Mouse (Mus musculus): ENCODE data around the gene Plekhn1.

The Plekhn1 gene

DNA sequence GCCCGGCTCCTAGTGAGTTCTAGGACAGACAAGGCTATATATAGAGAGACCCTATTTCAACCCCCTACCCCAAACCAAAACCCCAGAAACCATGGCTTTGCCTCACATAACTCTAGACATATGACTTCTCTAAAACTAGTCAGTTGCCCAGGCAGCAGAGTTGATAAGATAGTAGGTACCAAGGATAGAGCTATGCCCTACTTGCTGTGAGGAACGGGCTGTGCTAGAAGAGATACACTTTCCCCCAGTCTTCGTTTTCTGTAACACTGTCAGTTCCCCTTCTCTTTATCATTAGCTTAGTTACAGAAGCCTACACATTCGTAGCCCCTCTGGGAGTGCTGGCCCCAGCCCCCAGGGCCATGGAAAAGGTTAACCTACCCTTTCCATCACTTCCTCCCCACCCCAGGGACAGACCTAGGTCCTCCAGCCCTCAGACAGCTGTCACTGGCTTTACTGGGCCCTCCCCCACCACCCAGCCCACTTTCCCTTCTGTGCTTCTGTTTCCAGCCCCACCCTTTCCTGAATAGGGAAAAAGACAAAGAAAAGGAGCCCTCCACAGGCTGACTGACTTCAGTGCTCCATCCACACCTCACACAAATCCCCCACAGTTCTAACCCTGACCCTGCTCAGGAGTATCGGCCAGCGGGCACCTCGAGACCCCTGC, 50.2 kb downstream of the Plekhn1 start:
- DNase-seq = peak in 1 of 2 experiments; percentile 66

DNA sequence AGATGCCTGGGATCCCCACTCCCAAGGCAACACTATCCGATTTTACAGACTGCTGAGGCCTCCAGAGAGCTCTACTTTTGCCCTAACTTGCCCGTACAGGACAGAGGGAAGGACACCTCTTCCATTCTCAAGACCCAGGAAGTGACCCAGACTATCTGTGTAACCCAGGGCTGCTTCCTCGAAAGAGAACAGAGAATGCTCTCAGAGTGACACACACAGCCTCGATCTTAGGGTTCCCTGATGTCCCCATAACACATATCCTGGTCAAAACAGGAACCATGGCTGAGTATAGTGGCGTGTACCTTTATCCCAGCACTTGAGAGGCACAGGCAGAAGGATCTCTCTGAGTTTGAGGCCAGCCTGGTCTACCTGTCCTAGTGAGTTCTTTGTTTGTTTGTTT, 50.9 kb downstream of the Plekhn1 start:
- DNase-seq = no peak

DNA sequence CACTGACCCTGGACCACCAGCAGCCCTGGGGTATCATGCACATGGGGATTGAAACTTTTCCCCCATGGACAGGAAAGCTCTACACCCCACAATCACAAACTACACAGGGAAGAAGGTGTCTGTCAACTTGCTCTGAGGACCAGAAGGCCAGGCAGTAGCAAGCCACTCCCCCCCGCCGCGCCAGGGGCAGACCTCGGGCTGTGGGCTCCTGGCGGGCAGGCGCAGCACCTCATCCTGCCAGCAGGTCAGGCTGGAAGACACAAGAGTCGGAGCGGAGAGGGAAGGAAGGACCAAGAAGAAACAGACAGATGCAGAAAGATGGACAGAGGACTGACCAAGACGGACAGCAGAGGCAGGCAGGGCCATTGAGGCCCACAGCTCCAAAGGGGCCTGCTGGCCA, 57.0 kb downstream of the Plekhn1 start:
- no peak for DNase-seq

DNA sequence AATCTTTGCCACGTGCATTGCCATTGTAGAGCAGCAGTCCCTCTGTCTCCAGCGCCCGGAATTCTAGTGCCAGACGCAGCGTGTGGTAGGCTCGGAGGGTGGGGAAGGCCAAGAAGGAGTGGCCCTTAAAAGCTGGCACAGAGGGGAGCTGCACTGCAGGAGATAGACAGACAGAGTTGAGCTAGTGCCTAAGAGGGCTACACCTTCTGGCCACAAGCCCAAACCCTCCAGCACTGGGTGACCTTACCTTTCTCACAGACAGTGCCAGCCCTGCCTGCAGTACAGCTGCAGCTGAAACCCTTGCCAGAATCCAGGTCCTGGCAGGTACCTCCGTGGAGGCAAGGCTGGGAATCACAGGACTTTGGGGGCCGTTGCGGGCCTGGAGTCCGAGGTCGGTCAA, 62.8 kb downstream of the Plekhn1 start:
- DNase-seq = no peak
